Mouse (Mus musculus): ENCODE measurements around the gene Akap13. TPM values are rescaled to one million over a fixed set of nuclear protein-coding genes. Genes with fewer than 3 reads are reported as not detected.

The Akap13 gene
- total and polyA plus RNA-seq, 3 experiments, result 11.4 to 32.5 (median 27.7) TPM

DNA sequence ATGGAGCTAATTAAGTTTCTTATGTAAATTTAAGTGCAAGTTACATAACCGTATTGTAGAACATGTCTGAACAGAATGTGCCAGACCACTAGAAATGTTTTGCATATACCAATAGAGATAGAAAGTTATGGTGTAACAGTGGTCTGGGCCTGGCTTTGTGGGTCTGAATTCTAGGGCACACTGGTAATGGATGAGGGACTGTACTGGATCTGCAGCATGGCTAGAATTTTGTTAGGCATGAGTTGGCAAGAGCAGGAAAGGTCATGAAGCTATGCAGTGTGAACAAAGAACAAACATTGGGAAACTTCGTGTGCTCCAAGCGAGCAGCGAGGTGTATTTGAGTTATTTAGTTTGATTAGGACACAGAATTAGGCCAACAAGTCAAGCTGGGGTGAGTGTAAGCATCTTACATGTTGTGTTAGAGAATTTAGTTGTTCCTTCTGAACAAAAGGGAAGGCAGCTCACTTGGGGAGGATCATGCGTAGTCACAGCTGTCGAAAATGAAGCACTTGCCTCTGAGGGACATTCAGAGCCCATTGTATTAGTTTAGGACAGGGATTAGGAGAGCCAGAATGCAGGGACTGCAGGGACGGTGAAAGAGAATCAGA, 15.1 kb downstream of the Akap13 start:
- H3K27ac ChIP-seq (ENCODE audit: insufficient read depth, low read depth), result no peak overlapping the region
- no peak overlapping the region for H3K4me3 ChIP-seq (replicated peaks in 1 of 3; ENCODE audit: low read depth in 2 of 3, low read length in 2 of 3, poor library complexity in 1 of 3)
- in situ Hi-C loops (cut with MboI; ENCODE audit: low pct_ligation_motif_present, low pct_unique_long_range_greater_than_20kb, low sequenced_read_pairs), result no loop called here
- H3K36me3 ChIP-seq (replicated peaks in 1 of 2; ENCODE audit: control insufficient read depth in 1 of 2, insufficient read depth in 1 of 2, low read length in 1 of 2), result peaks cover 0 to 3% of the 10 kb centered on the region in 2 experiments
- H3K4me1 ChIP-seq (ENCODE audit: control insufficient read depth in 1 of 2, insufficient read depth in 2 of 2), result peaks cover 11 to 54% of the 10 kb centered on the region in 2 experiments
- no peaks in the 10 kb centered on the region for H3K27me3 ChIP-seq (replicated peaks)
- H3K79me2 ChIP-seq (replicated peaks; ENCODE audit: control insufficient read depth, extremely low read depth, insufficient read depth, poor library complexity, severe bottlenecking), result peaks cover 20% of the 10 kb centered on the region
- DNase-seq (ENCODE audit: extremely low read depth), result peak; percentile 36
- no peak for TF ChIP-seq SIN3A (IDR thresholded peaks at IDR 0.05; ENCODE audit: low read length)
- TF ChIP-seq ETS1 (conservative IDR thresholded peaks at IDR 0.05; ENCODE audit: low read depth, low read length), result no peak
- no peak for TF ChIP-seq RAD21 (IDR thresholded peaks at IDR 0.05; ENCODE audit: low read depth, low read length)
- TF ChIP-seq UBTF (IDR thresholded peaks at IDR 0.05; ENCODE audit: low read depth, low read length), result no peak
- TF ChIP-seq CHD2 (IDR thresholded peaks at IDR 0.05; ENCODE audit: low read length), result no peak
- no peak for TF ChIP-seq GABPA (IDR thresholded peaks at IDR 0.05; ENCODE audit: insufficient replicate concordance, low read depth, low read length)
- no peak for TF ChIP-seq SMC3 (IDR thresholded peaks at IDR 0.05; ENCODE audit: low read depth, low read length)
- no peak for TF ChIP-seq USF2 (conservative IDR thresholded peaks at IDR 0.05; ENCODE audit: low read depth, low read length)
- TF ChIP-seq KAT2A (IDR thresholded peaks at IDR 0.05; ENCODE audit: insufficient replicate concordance, low read length), result no peak
- TF ChIP-seq TCF12 (IDR thresholded peaks at IDR 0.05; ENCODE audit: low read depth, low read length), result no peak
- no peak for TF ChIP-seq ZMIZ1 (IDR thresholded peaks at IDR 0.05; ENCODE audit: low read depth, low read length)
- TF ChIP-seq ZNF384 (IDR thresholded peaks at IDR 0.05; ENCODE audit: low read depth, low read length), result no peak
- no peak for TF ChIP-seq MEF2A (IDR thresholded peaks at IDR 0.05; ENCODE audit: borderline replicate concordance, low read depth, low read length)
- no peaks in the 10 kb centered on the region for H3K9me3 ChIP-seq (replicated peaks; ENCODE audit: low read length)
- dilution Hi-C loops (cut with MboI; ENCODE audit: extremely low pct_ligation_motif_present, extremely low pct_unique_long_range_greater_than_20kb, low sequenced_read_pairs), result no loop called here
- H3K4me2 ChIP-seq (ENCODE audit: insufficient read depth, low read depth, poor library complexity, severe bottlenecking), result no peak overlapping the region
- H3K9ac ChIP-seq (ENCODE audit: insufficient read depth, low read depth), result no peak overlapping the region

DNA sequence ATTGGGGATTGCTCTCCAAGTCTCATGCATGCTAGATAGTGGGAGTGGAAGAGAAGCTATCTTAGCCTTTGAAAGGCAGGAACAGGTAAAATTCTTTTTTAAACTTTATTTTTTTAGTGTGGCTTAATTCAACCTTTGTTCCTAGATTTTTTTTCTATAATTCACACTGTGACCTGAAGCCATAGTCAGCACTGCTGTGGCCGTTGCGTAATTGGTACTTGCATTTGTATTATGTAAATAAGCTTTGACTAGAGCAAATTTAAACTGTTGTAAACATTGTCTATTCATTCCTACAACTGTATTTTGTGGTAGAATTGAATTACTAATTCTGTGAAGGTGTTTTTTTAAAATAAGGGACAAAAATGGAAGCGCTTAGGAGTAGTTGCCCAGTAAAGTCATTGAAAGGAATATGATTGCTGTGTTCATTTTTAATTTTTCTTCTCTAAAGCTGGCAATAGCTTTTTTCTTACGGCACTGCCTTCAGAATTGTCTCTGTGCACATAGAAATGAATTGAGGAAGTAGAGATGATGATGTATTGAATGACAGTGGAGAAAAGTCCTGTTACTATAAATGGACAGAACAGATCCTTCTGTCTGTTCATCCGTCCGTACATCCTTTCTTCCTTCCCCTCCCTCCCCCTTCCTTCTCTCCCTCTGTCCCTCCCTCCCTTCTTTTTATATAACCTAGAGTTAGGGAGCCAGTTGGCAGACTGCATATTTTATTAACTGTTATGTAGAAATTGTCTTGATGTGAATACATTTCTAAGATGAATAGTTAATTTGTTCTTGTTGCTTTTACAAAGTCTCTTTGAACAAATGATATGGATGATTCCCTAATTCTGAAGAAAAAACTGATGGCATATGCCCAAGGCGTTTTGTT, 17.2 kb downstream of the Akap13 start:
- H3K36me3 ChIP-seq (replicated peaks in 1 of 2; ENCODE audit: control insufficient read depth in 1 of 2, insufficient read depth in 1 of 2, low read length in 1 of 2), result peaks cover 0 to 6% of the 10 kb centered on the region in 2 experiments
- H3K27ac ChIP-seq (ENCODE audit: insufficient read depth, low read depth), result no peak overlapping the region
- no peak overlapping the region for H3K4me2 ChIP-seq (ENCODE audit: insufficient read depth, low read depth, poor library complexity, severe bottlenecking)
- peaks cover 11 to 54% of the 10 kb centered on the region in 2 experiments for H3K4me1 ChIP-seq (ENCODE audit: control insufficient read depth in 1 of 2, insufficient read depth in 2 of 2)
- no peak overlapping the region for H3K4me3 ChIP-seq (replicated peaks in 1 of 3; ENCODE audit: low read depth in 2 of 3, low read length in 2 of 3, poor library complexity in 1 of 3)
- dilution Hi-C loops (cut with MboI; ENCODE audit: extremely low pct_ligation_motif_present, extremely low pct_unique_long_range_greater_than_20kb, low sequenced_read_pairs), result no loop called here
- in situ Hi-C loops (cut with MboI; ENCODE audit: low pct_ligation_motif_present, low pct_unique_long_range_greater_than_20kb, low sequenced_read_pairs), result no loop called here
- H3K79me2 ChIP-seq (replicated peaks; ENCODE audit: control insufficient read depth, extremely low read depth, insufficient read depth, poor library complexity, severe bottlenecking), result peaks cover 22% of the 10 kb centered on the region
- H3K9me3 ChIP-seq (replicated peaks; ENCODE audit: low read length), result no peaks in the 10 kb centered on the region
- no peak overlapping the region for H3K9ac ChIP-seq (ENCODE audit: insufficient read depth, low read depth)
- peak; percentile 49 for DNase-seq (ENCODE audit: extremely low read depth)
- no peaks in the 10 kb centered on the region for H3K27me3 ChIP-seq (replicated peaks)
- TF ChIP-seq MEF2A (IDR thresholded peaks at IDR 0.05; ENCODE audit: borderline replicate concordance, low read depth, low read length) (peak; percentile 78; the same call in 1 of the 2 replicates), EP300 (IDR thresholded peaks at IDR 0.05; ENCODE audit: low read length) (peak; percentile 52), SIN3A (IDR thresholded peaks at IDR 0.05; ENCODE audit: low read length) (no peak)
